Mouse (Mus musculus): ENCODE results near the gene Trank1. TPM values are rescaled to one million over a fixed set of nuclear protein-coding genes. Genes with fewer than 3 reads are reported as not detected.

The Trank1 gene
- polyA plus RNA-seq, 1 experiment from 2014 or later = 0.10 TPM

DNA sequence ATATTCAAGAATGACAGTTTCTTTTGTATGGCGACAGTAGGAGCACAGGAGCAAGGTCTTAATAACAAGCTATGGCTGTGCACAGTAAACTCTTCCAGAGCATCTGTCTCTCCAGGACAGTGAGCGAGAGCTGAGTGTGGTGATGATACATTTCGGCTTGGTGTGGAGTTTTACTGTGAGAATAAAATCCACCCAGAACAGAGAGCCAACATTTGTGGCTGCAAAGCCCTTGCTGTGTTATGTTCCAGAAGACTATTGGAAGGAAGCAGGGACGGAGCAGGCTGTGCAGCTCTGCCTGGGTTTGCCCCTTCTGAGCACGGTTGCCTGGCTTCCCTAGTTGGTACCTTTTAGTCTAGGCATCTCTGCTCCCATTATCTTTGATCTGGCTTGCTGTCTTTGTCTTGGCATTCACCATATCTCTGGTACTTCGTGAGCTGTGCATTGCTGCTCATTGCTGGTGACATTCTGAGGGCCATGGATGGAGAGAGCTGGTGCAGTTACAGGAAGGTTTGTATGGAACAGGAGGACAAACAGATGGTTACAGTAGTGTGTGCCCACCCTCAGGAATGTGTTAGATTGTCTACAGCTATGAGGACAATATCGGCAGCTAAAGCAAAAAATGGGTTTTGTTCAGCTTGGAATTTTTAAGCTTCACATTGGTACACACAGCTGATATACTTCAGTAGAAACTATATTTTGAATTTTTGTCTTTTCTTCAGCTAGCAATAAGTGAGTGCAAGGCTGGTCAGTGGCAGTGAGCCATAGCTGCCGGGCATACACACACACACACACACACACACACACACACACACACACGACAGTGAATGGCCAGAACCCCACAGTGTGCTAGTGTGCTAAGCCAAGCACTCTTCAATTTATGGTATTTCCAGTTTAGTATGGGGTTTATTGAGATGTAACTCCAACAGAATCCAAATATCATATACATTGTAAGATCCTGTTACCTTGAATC, 69.8 kb downstream of the Trank1 start:
- Histone ChIP-seq H3K4me2 (no peak overlapping the region), H3K9ac (replicated peaks) (no peak overlapping the region), H3K4me3 (replicated peaks) (no peak overlapping the region), H3K27ac (no peak overlapping the region), H3K36me3 (no peaks in the 10 kb centered on the region), H3K4me1 (replicated peaks) (peaks cover 13% of the 10 kb centered on the region; the same call in 1 of the 2 replicates), H3K27me3 (no peaks in the 10 kb centered on the region), H3K9me3 (no peaks in the 10 kb centered on the region)
- WGBS = 84% methylated on average over 9 of the region's 9 CpGs
- no peak for ATAC-seq (ENCODE audit: insufficient number of reproducible peaks, insufficient read depth, low FRiP score, low TSS enrichment, low read depth)

DNA sequence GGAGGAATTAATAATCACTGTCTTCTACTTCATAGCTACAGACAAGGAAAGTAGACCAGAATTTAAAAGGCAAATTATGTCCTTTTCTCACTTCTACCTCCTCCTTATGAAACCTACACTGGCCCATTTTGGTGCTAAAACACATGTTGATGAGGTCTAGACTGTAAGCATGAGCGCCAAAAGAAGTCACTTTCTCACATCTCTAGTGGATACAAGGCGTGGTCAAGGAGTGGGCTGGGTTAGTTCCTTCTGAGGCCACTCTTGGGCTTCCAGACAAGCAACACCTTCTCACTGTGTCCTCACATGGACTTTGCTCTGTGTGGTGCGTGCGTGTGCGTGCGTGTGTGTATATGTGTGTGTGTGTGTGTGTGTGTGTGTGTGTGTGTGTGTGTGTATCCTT, 70.9 kb downstream of the Trank1 start:
- H3K9me3 ChIP-seq = no peaks in the 10 kb centered on the region
- ATAC-seq (ENCODE audit: insufficient number of reproducible peaks, insufficient read depth, low FRiP score, low TSS enrichment, low read depth) = no peak
- 91% methylated on average over 6 of the region's 6 CpGs for WGBS
- H3K36me3 ChIP-seq = no peaks in the 10 kb centered on the region
- peaks cover 13% of the 10 kb centered on the region; the same call in 1 of the 2 replicates for H3K4me1 ChIP-seq (replicated peaks)
- H3K4me2 ChIP-seq = no peak overlapping the region
- H3K9ac ChIP-seq (replicated peaks) = no peak overlapping the region
- no peaks in the 10 kb centered on the region for H3K27me3 ChIP-seq
- H3K27ac ChIP-seq = no peak overlapping the region
- H3K4me3 ChIP-seq (replicated peaks) = no peak overlapping the region

DNA sequence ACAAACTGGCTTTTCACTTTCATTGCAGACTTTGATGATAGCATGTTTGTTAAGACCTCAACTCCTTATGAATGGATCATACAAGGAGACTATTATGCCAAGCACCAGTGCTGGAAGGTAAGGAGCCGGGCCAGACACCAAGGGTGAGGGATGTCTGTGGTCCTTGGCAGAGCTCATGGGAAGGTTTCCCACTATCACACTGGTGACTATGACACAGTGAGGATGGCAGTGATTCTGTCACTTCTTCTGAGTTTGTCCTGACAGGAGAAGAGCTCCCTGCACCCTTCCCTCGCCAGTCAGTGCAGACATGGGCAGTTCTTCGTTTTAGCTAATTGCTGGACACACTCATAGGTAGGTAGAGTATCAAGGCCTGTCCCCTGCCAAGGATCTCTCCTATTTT, 71.5 kb downstream of the Trank1 start:
- Histone ChIP-seq H3K9me3 (no peaks in the 10 kb centered on the region), H3K36me3 (no peaks in the 10 kb centered on the region), H3K27ac (no peak overlapping the region), H3K4me2 (no peak overlapping the region), H3K9ac (replicated peaks) (no peak overlapping the region), H3K4me1 (replicated peaks) (peaks cover 13% of the 10 kb centered on the region; the same call in 1 of the 2 replicates), H3K4me3 (replicated peaks) (no peak overlapping the region), H3K27me3 (no peaks in the 10 kb centered on the region)
- ATAC-seq (ENCODE audit: insufficient number of reproducible peaks, insufficient read depth, low FRiP score, low TSS enrichment, low read depth) = no peak
- WGBS = 81% methylated on average over 3 of the region's 3 CpGs

DNA sequence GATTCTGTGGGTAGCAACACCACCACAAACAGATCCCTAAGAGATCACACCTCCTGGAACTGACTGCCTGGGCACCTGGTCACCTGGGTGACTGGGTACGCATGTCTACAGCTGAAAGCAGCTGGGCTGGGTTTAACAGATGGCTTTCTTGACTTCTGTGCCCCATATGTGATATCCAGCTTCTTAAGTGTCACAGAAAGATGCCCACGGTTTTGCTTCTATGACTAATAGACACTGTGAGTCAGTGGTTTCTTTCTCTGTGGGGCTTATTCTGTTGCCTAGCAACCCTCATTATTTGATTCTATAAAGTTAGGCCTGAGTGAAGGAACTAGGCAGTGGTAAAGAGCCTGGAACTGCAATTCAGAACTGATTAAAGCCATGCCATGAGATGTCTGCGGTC, 72.2 kb downstream of the Trank1 start:
- H3K4me3 ChIP-seq (replicated peaks) = no peak overlapping the region
- WGBS = 52% methylated on average over 3 of the region's 3 CpGs
- ATAC-seq (ENCODE audit: insufficient number of reproducible peaks, insufficient read depth, low FRiP score, low TSS enrichment, low read depth) = peak; percentile 40; the same call in 1 of the 2 replicates

DNA sequence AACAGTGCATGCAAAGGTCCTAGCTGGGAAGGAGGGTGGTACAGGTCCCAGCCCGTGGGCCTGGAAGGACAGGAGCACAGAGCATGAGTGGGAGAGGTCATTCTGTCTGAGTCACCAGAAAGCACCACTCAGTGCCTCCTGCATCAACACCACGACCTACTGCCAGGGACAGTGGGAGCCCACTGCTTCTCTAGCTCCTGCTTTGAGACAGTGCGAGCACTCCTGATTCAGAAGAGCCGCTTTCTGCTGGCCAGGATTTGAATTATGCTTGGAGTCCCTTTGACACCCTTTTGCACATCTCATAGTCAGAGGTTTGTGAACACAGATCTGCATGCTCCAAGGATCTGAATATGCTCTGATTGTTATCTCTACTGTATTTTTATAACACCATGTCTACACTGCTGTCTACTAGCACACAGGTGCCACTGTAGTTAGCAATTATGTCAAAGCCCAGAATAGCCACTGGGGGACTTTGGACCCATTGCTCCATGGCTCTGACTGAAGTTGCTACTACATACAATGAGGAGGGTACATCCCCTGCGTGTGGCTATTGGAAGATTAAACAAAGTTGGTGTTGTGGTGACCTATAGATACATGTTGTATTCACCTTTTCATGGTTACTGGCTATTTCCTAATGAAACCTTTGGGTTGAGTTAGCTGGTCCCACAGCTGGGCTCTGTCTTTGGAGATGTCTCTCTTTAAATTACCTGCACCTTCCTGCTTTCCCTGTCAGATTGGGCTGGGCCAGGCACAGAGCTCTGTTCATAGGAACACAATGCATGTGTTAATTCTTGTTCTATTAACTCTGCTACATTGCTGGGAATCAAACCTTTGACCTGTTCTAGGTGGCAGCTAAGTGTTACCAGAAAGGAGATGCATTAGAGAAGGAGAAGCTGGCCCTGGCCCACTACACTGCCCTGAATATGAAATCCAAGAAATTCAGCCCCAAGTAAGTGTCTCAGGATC, 74.3 kb downstream of the Trank1 start:
- Histone ChIP-seq H3K4me3 (replicated peaks) (no peak overlapping the region), H3K4me1 (replicated peaks) (peaks cover 13% of the 10 kb centered on the region; the same call in 1 of the 2 replicates), H3K27ac (no peak overlapping the region), H3K9ac (replicated peaks) (no peak overlapping the region), H3K9me3 (no peaks in the 10 kb centered on the region), H3K27me3 (no peaks in the 10 kb centered on the region), H3K4me2 (no peak overlapping the region), H3K36me3 (no peaks in the 10 kb centered on the region)
- ATAC-seq (ENCODE audit: insufficient number of reproducible peaks, insufficient read depth, low FRiP score, low TSS enrichment, low read depth) = no peak
- WGBS = 87% methylated on average over 5 of the region's 5 CpGs

More for the DNA sequence above, 72.2 kb downstream of the Trank1 start:
- no peaks in the 10 kb centered on the region for H3K36me3 ChIP-seq
- peaks cover 13% of the 10 kb centered on the region; the same call in 1 of the 2 replicates for H3K4me1 ChIP-seq (replicated peaks)
- H3K27ac ChIP-seq = no peak overlapping the region
- H3K4me2 ChIP-seq = no peak overlapping the region
- H3K9ac ChIP-seq (replicated peaks) = no peak overlapping the region
- no peaks in the 10 kb centered on the region for H3K9me3 ChIP-seq
- H3K27me3 ChIP-seq = no peaks in the 10 kb centered on the region

DNA sequence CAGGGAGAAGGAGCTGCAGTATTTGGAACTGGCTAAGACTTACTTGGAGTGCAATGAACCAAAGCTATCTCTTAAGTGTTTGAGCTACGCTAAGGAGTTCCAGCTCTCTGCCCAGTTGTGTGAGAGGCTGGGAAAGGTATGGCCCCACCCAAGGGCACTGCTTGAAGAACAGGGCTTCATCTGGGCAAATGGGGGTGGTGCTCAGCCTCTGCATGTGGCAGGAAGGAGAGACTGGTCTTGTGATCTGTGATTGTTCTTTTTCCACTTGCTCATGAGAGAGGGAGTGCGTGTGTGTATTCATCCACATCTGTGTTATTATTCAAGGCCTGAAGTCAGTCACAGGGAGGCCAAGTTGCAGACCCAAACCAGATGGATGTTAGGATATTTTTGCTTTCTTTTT, 75.0 kb downstream of the Trank1 start:
- ATAC-seq (ENCODE audit: insufficient number of reproducible peaks, insufficient read depth, low FRiP score, low TSS enrichment, low read depth) = no peak
- 74% methylated on average over 2 of the region's 2 CpGs for WGBS

DNA sequence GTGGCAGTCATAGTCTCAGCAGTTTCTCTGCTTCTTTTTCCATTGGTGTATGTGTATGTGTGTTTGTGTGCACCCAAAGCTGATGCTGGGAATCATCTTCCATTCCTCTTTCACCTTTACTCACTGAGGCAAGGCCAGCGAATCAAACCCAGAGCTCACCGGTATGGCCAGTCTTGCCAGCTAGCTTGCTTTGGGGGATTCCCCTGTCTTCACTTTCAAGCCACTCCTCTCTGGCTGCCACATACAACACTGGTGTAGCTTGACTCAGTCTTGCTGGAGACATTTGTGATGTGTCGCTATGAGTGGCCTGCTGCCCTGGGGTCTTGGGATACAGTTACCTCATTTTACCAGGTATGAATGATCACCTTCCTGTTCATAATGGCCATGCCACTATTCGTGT, 76.0 kb downstream of the Trank1 start:
- Histone ChIP-seq H3K36me3 (no peaks in the 10 kb centered on the region), H3K4me1 (replicated peaks) (peaks cover 13% of the 10 kb centered on the region; the same call in 1 of the 2 replicates), H3K27me3 (no peaks in the 10 kb centered on the region; the same call in 1 of the 2 replicates), H3K27ac (no peak overlapping the region), H3K4me2 (no peak overlapping the region), H3K4me3 (replicated peaks) (no peak overlapping the region), H3K9me3 (no peaks in the 10 kb centered on the region), H3K9ac (replicated peaks) (no peak overlapping the region)
- WGBS = 84% methylated on average over 4 of the region's 4 CpGs
- no peak for ATAC-seq (ENCODE audit: insufficient number of reproducible peaks, insufficient read depth, low FRiP score, low TSS enrichment, low read depth)

More for the DNA sequence above, 75.0 kb downstream of the Trank1 start:
- no peak overlapping the region for H3K27ac ChIP-seq
- no peak overlapping the region for H3K4me2 ChIP-seq
- H3K4me1 ChIP-seq (replicated peaks) = peaks cover 13% of the 10 kb centered on the region; the same call in 1 of the 2 replicates
- no peaks in the 10 kb centered on the region for H3K9me3 ChIP-seq
- no peaks in the 10 kb centered on the region for H3K27me3 ChIP-seq
- no peak overlapping the region for H3K4me3 ChIP-seq (replicated peaks)
- H3K36me3 ChIP-seq = no peaks in the 10 kb centered on the region
- H3K9ac ChIP-seq (replicated peaks) = no peak overlapping the region

DNA sequence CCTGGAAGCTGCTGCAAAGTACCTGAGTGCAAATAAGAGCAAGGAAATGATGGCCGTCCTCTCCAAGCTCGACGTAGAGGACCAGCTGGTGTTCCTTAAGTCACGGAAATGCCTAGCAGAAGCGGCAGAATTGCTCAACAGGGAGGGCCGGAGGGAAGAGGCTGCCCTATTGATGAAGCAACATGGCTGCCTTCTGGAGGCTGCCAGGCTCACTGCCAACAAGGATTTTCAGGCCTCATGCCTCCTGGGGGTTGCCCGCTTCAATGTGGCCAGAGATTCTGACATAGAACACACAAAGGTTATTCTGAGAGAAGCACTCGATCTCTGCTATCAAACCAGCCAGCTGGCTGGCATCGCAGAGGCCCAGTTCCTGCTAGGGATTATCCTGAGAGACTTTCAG, 78.5 kb downstream of the Trank1 start:
- Histone ChIP-seq H3K4me2 (no peak overlapping the region), H3K4me3 (replicated peaks) (no peak overlapping the region), H3K27me3 (no peaks in the 10 kb centered on the region; the same call in 1 of the 2 replicates), H3K9me3 (no peaks in the 10 kb centered on the region), H3K9ac (replicated peaks) (no peak overlapping the region), H3K4me1 (replicated peaks) (no peaks in the 10 kb centered on the region), H3K27ac (no peak overlapping the region), H3K36me3 (no peaks in the 10 kb centered on the region)
- 84% methylated on average over 9 of the region's 9 CpGs for WGBS
- ATAC-seq (ENCODE audit: insufficient number of reproducible peaks, insufficient read depth, low FRiP score, low TSS enrichment, low read depth) = no peak

DNA sequence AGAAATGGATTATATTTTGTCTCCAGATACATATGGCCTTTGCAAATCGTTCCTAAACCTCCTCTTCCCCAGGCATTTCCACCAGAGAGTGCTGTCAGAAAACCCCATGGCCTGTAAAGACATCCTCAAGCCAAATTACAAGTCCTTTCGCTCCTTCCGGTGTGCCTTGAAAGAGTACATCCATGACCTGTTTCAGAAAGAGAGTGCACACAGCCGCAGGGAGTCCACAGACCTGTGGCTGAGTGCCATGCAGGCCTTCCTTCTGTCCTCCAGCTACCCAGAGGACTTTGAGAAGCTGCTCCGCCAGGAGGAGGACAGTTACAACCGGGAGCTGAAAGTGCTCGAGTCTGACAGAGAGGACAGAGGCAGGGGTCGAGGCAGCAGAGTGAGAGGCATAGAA, 79.5 kb downstream of the Trank1 start:
- Histone ChIP-seq H3K9ac (replicated peaks) (no peak overlapping the region), H3K27ac (no peak overlapping the region), H3K27me3 (no peaks in the 10 kb centered on the region; the same call in 1 of the 2 replicates), H3K9me3 (no peaks in the 10 kb centered on the region), H3K4me1 (replicated peaks) (no peaks in the 10 kb centered on the region), H3K4me2 (no peak overlapping the region), H3K36me3 (no peaks in the 10 kb centered on the region), H3K4me3 (replicated peaks) (no peak overlapping the region)
- WGBS = 81% methylated on average over 8 of the region's 8 CpGs
- no peak for ATAC-seq (ENCODE audit: insufficient number of reproducible peaks, insufficient read depth, low FRiP score, low TSS enrichment, low read depth)

DNA sequence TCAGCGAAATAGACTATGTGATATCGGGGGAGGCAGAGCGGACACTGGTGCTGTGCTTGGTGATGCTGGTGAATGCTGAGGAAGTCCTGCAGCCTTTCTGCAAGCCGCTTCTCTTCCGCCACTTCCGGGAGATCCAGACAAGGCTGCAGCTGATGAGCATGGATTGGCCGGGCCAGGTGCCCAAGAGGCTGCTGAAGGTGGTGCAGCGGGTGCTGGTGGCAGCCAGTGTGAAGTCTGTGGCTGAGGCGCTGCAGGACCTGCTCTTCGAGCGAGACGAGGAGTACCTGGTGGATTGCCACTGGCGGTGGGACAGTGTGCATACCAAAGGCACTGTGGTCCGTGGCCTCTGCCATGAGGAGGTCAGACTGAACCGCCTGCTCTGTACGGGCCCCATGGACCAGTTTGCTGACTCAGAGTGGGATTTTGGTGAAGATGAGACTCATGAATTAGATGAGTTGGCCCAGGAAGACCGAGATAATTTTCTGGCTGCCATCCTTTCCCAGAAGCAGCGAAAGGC, 80.4 kb downstream of the Trank1 start:
- 83% methylated on average over 18 of the region's 18 CpGs for WGBS
- no peak overlapping the region for H3K4me2 ChIP-seq
- no peak for ATAC-seq (ENCODE audit: insufficient number of reproducible peaks, insufficient read depth, low FRiP score, low TSS enrichment, low read depth)
- no peak overlapping the region for H3K4me3 ChIP-seq (replicated peaks)
- no peaks in the 10 kb centered on the region for H3K36me3 ChIP-seq
- no peak overlapping the region for H3K27ac ChIP-seq
- H3K4me1 ChIP-seq (replicated peaks) = no peaks in the 10 kb centered on the region
- H3K27me3 ChIP-seq = no peaks in the 10 kb centered on the region; the same call in 1 of the 2 replicates
- H3K9me3 ChIP-seq = no peaks in the 10 kb centered on the region
- H3K9ac ChIP-seq (replicated peaks) = no peak overlapping the region
